Mouse (Mus musculus) thymus, adult 2 months (tissue): ENCODE results near the gene Acpp. TPM values are rescaled to one million over a fixed set of nuclear protein-coding genes. Genes with fewer than 3 reads are reported as not detected.
"Not testable (repeated sequence)": the region's sequence is repeated elsewhere in the genome, so short reads cannot be mapped to it uniquely, and the experiment has no call there.

ENCODE experiments used
- DNase-seq: peaks from one replicate; pipeline ENCODE4 v3.0.0; 2021
- H3K27ac ChIP-seq: fragments of 200-500 bp; 2 replicates; pipeline ENCODE4 v1.5.1; 2012; ENCODE audit warnings: low read length, control low read depth; ENCODE audit not compliant: control insufficient read depth, insufficient read depth
- H3K27me3 ChIP-seq: fragments of 200-500 bp; 2 replicates; pipeline ENCODE4 v1.6.1; 2012; ENCODE audit warnings: mild to moderate bottlenecking, low read length, moderate library complexity, mixed read lengths; ENCODE audit not compliant: control insufficient read depth, insufficient read depth
- H3K36me3 ChIP-seq: fragments of 200-500 bp; 2 replicates; pipeline ENCODE4 v1.6.1; 2012; ENCODE audit warnings: mild to moderate bottlenecking, low read length, moderate library complexity; ENCODE audit not compliant: control insufficient read depth, insufficient read depth
- H3K4me1 ChIP-seq: fragments of 200-500 bp; replicated peaks from 2 replicates; pipeline ENCODE4 v1.6.1; 2012; ENCODE audit warnings: low read length; ENCODE audit not compliant: control insufficient read depth, insufficient read depth
- H3K4me3 ChIP-seq: fragments of 200-500 bp; 2 replicates; pipeline ENCODE4 v1.5.1; 2012; ENCODE audit warnings: mild to moderate bottlenecking, low read length, control low read depth, moderate library complexity; ENCODE audit not compliant: control insufficient read depth, insufficient read depth
- CTCF ChIP-seq: fragments of 200-500 bp; IDR thresholded peaks from 2 replicates; pipeline ENCODE4 v1.5.1; 2012; ENCODE audit warnings: mild to moderate bottlenecking, control low read depth, low read length, moderate library complexity, borderline replicate concordance; ENCODE audit not compliant: control insufficient read depth, poor library complexity, insufficient read depth; ENCODE audit errors: extremely low read depth
- POLR2A ChIP-seq: fragments of 200-500 bp; IDR thresholded peaks from 2 replicates; pipeline ENCODE4 v1.6.1; 2012; ENCODE audit warnings: mild to moderate bottlenecking, low read length, control low read depth, moderate library complexity; ENCODE audit not compliant: control insufficient read depth, poor library complexity, insufficient read depth; ENCODE audit errors: extremely low read depth
- WGBS: fragments of 180-500 bp; shearing (Covaris S2); methylation state at CpG from one replicate; pipeline ENCODE4 v1.1.7; 2018; 5-methylcytosine and 5-hydroxymethylcytosine counted together
- polyA plus RNA-seq: library from polyadenylated mRNA; depleted of rRNA; stranded (reverse); fragments of >200 nt; gene quantifications from 2 replicates; pipeline ENCODE4 v1.2.3, GENCODE M21; 2012; rRNA removed

The Acpp gene
- polyA plus RNA-seq: 9.9 and 11.2 TPM in 2 replicates

GRCm38 (mm10) chr9:104337183-104337931 lies at the start of gene Acpp:
TSS of gene Acpp (minus strand) at chr9:104337748.
- Histone ChIP-seq H3K36me3 (no peaks in the 10 kb centered on the region), H3K27ac (peak within 1 kb of the TSS; percentile 69; the same call in 1 of the 2 replicates), H3K4me1 (no peaks in the 10 kb centered on the region), H3K27me3 (no peaks in the 10 kb centered on the region), H3K4me3 (peak within 1 kb of the TSS; percentile 47)
- WGBS: 18% methylated on average over 18 of the region's 18 CpGs
- no peak for TF ChIP-seq CTCF
- no peak for TF ChIP-seq POLR2A
- peak; percentile 50 for DNase-seq

GRCm38 (mm10) chr9:104382571-104383170 lies 45.1 kb upstream of the Acpp start:
- 90% methylated on average over 6 of the region's 6 CpGs for WGBS
- Histone ChIP-seq H3K27ac (no peak overlapping the region), H3K36me3 (no peaks in the 10 kb centered on the region), H3K4me3 (no peak overlapping the region), H3K27me3 (no peaks in the 10 kb centered on the region), H3K4me1 (no peaks in the 10 kb centered on the region)
- no peak for DNase-seq
- no peak for TF ChIP-seq CTCF
- no peak for TF ChIP-seq POLR2A

- DNase-seq: peak; percentile 7
- 49% methylated on average over 9 of the region's 9 CpGs for WGBS
- TF ChIP-seq CTCF: no peak
- no peak for TF ChIP-seq POLR2A
These were observed 42.1 kb upstream of the Acpp start for GRCm38 (mm10) chr9:104379532-104380162.

GRCm38 (mm10) chr9:104375573-104375972 lies 38.0 kb upstream of the Acpp start:
- 33% methylated on average over 3 of the region's 3 CpGs for WGBS
- no peak for DNase-seq

More at GRCm38 (mm10) chr9:104379532-104380162, 42.1 kb upstream of the Acpp start:
- Histone ChIP-seq H3K4me3 (no peak overlapping the region), H3K36me3 (no peaks in the 10 kb centered on the region), H3K27me3 (no peaks in the 10 kb centered on the region), H3K27ac (no peak overlapping the region), H3K4me1 (no peaks in the 10 kb centered on the region)

GRCm38 (mm10) chr9:104373253-104373652 lies 35.7 kb upstream of the Acpp start:
- DNase-seq: peak; percentile 54
- no peaks in the 10 kb centered on the region for H3K36me3 ChIP-seq
- H3K4me3 ChIP-seq: no peak overlapping the region
- TF ChIP-seq CTCF (no peak), POLR2A (no peak)
- no peaks in the 10 kb centered on the region for H3K27me3 ChIP-seq
- H3K4me1 ChIP-seq: no peaks in the 10 kb centered on the region
- WGBS: 25% methylated on average over 6 of the region's 6 CpGs
- H3K27ac ChIP-seq: no peak overlapping the region

More at GRCm38 (mm10) chr9:104375573-104375972, 38.0 kb upstream of the Acpp start:
- no peak overlapping the region for H3K27ac ChIP-seq
- no peak for TF ChIP-seq POLR2A
- no peak for TF ChIP-seq CTCF
- no peak overlapping the region for H3K4me3 ChIP-seq
- H3K27me3 ChIP-seq: no peaks in the 10 kb centered on the region
- H3K36me3 ChIP-seq: no peaks in the 10 kb centered on the region
- no peaks in the 10 kb centered on the region for H3K4me1 ChIP-seq

GRCm38 (mm10) chr9:104366983-104367382 lies 29.4 kb upstream of the Acpp start:
- DNase-seq: no peak
- TF ChIP-seq POLR2A: no peak
- no peak for TF ChIP-seq CTCF
- WGBS: 89% methylated on average over 2 of the region's 2 CpGs

GRCm38 (mm10) chr9:104361951-104362350 lies 24.4 kb upstream of the Acpp start:
- WGBS: 100% methylated on average over 1 of the region's 1 CpGs
- H3K36me3 ChIP-seq, H3K27ac ChIP-seq, H3K4me1 ChIP-seq, DNase-seq, H3K4me3 ChIP-seq, H3K27me3 ChIP-seq: not testable (repeated sequence)

More at GRCm38 (mm10) chr9:104366983-104367382, 29.4 kb upstream of the Acpp start:
- no peaks in the 10 kb centered on the region for H3K36me3 ChIP-seq
- H3K4me3 ChIP-seq: no peak overlapping the region
- no peak overlapping the region for H3K27ac ChIP-seq
- H3K4me1 ChIP-seq: no peaks in the 10 kb centered on the region
- H3K27me3 ChIP-seq: no peaks in the 10 kb centered on the region
